Mouse (Mus musculus): Measurements from ENCODE around the gene Racgap1. TPM values are rescaled to one million over a fixed set of nuclear protein-coding genes. Genes with fewer than 3 reads are reported as not detected.
A peak's percentile ranks its signal among the peaks of the same experiment; 100 is the strongest.

The Racgap1 gene
- polyA plus RNA-seq, 1 experiment from 2014 or later, result 7.5 TPM

DNA sequence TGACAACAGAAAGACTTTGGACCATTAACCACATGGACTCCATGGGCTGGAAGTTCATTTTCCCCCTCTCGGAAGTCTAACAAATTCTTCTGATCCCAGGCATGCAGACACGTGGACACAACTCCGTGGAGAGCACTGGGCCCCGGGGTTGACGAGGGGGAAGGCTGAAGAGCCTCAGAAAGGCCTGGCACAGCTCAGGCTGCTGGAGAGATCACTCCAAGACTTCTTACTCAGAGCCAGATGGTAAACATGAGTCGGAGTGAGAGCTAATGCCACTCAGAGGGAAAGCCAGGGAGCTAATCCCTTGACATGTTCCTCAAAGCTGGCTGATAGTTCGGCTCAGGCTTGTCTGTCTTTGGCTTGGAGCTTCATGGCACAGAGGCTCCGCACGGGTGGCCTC, 36.2 kb downstream of the Racgap1 start:
- peak; percentile 84 for DNase-seq (ENCODE audit: low spot score)
- Histone ChIP-seq H3K4me2 (replicated peaks; ENCODE audit: low read depth, low read length) (peak overlapping the region; percentile 6; the same call in 1 of the 2 replicates), H3K9me3 (ENCODE audit: low read length) (no peaks in the 10 kb centered on the region), H3K9ac (replicated peaks; ENCODE audit: low read depth) (no peak overlapping the region), H3K27me3 (replicated peaks; ENCODE audit: insufficient read depth, low read length) (no peaks in the 10 kb centered on the region), H3K4me1 (ENCODE audit: insufficient read depth, low read depth, low read length) (peaks cover 6% of the 10 kb centered on the region), H3K36me3 (ENCODE audit: insufficient read depth, low read length) (no peaks in the 10 kb centered on the region), H3K4me3 (ENCODE audit: low read depth, low read length) (no peak overlapping the region), H3K27ac (ENCODE audit: low read length) (0 out of 2 replicates have a peak overlapping the region, but pooled peaks have one; percentile 1)
- WGBS, result 27% methylated on average over 9 of the region's 9 CpGs
- ATAC-seq, result peak; percentile 90
- TF ChIP-seq EP300 (IDR thresholded peaks at IDR 0.05) (0 out of 2 replicates have a peak, but pooled peaks have one; percentile 38), CTCF (IDR thresholded peaks at IDR 0.05) (no peak)

DNA sequence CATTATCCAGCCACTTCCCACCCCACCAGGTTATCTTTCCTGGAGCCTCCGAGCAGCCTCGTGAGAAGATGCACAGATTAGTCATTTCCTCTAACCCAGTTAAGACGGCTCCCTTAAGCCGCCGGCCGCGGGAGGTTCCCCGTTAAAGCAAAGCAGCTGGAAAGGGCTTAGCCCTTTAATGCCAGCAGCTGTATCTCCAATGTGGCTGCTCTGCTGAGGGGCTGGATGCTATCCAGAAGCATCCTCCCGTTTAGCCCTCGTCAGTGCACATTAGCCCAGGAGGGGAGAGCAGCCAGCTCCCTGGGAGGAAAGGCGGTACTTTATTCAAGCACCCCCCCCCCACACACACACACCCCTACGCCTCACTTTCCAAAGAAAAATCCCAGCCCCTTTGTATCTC, 36.7 kb downstream of the Racgap1 start:
- H3K36me3 ChIP-seq (ENCODE audit: insufficient read depth, low read length), result no peaks in the 10 kb centered on the region
- no peaks in the 10 kb centered on the region for H3K9me3 ChIP-seq (ENCODE audit: low read length)
- no peak overlapping the region for H3K27ac ChIP-seq (ENCODE audit: low read length)
- no peaks in the 10 kb centered on the region for H3K27me3 ChIP-seq (replicated peaks; ENCODE audit: insufficient read depth, low read length)
- no peak for TF ChIP-seq EP300 (IDR thresholded peaks at IDR 0.05)
- no peak for TF ChIP-seq CTCF (IDR thresholded peaks at IDR 0.05)
- DNase-seq (ENCODE audit: low spot score) (peak; percentile 53), ATAC-seq (peak; percentile 67)
- no peak overlapping the region for H3K4me3 ChIP-seq (ENCODE audit: low read depth, low read length)
- peaks cover 6% of the 10 kb centered on the region for H3K4me1 ChIP-seq (ENCODE audit: insufficient read depth, low read depth, low read length)
- no peak overlapping the region for H3K9ac ChIP-seq (replicated peaks; ENCODE audit: low read depth)
- 6% methylated on average over 12 of the region's 12 CpGs for WGBS
- H3K4me2 ChIP-seq (replicated peaks; ENCODE audit: low read depth, low read length), result peak overlapping the region; percentile 6; the same call in 1 of the 2 replicates

- Histone ChIP-seq H3K9me3 (ENCODE audit: low read length) (no peaks in the 10 kb centered on the region), H3K4me3 (ENCODE audit: low read depth, low read length) (no peak overlapping the region), H3K27ac (ENCODE audit: low read length) (no peak overlapping the region), H3K9ac (replicated peaks; ENCODE audit: low read depth) (no peak overlapping the region), H3K4me2 (replicated peaks; ENCODE audit: low read depth, low read length) (0 out of 2 replicates have a peak overlapping the region, but pooled peaks have one; percentile 6), H3K4me1 (ENCODE audit: insufficient read depth, low read depth, low read length) (peaks cover 6% of the 10 kb centered on the region), H3K27me3 (replicated peaks; ENCODE audit: insufficient read depth, low read length) (no peaks in the 10 kb centered on the region), H3K36me3 (ENCODE audit: insufficient read depth, low read length) (no peaks in the 10 kb centered on the region)
- 62% methylated on average over 13 of the region's 13 CpGs for WGBS
- no peak for TF ChIP-seq EP300 (IDR thresholded peaks at IDR 0.05)
- no peak for TF ChIP-seq CTCF (IDR thresholded peaks at IDR 0.05)
- ATAC-seq (peak; percentile 55; the same call in 1 of the 2 replicates), DNase-seq (ENCODE audit: low spot score) (peak; percentile 50)
Observed at GRCm38 (mm10) chr15:99614273-99614672, 37.2 kb downstream of the Racgap1 start.

DNA sequence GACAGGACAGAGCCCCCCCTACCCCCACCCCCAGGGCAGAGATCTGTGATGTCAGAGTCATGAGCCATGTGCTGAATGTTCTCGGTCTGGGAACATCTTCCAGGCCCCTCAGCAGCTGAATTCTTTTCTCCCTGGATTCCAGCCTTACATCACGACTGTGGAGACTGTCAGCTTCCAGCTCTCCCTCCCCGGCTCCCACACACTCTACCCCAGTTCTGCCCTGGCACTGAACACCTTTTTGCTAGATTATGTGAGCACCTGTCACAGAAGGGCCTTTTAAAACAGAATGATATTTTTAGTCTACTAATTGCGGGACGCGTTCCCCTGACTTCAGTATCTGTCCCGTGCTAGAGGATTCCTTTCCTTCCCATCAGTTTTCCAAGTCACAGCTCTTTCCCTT, 39.9 kb downstream of the Racgap1 start:
- 60% methylated on average over 7 of the region's 7 CpGs for WGBS
- Histone ChIP-seq H3K27me3 (replicated peaks; ENCODE audit: insufficient read depth, low read length) (no peaks in the 10 kb centered on the region), H3K4me3 (ENCODE audit: low read depth, low read length) (no peak overlapping the region), H3K4me1 (ENCODE audit: insufficient read depth, low read depth, low read length) (peaks cover 6% of the 10 kb centered on the region), H3K4me2 (replicated peaks; ENCODE audit: low read depth, low read length) (no peak overlapping the region), H3K9me3 (ENCODE audit: low read length) (no peaks in the 10 kb centered on the region), H3K36me3 (ENCODE audit: insufficient read depth, low read length) (no peaks in the 10 kb centered on the region), H3K27ac (ENCODE audit: low read length) (no peak overlapping the region), H3K9ac (replicated peaks; ENCODE audit: low read depth) (no peak overlapping the region)
- ATAC-seq (no peak), DNase-seq (ENCODE audit: low spot score) (no peak)
- no peak for TF ChIP-seq CTCF (IDR thresholded peaks at IDR 0.05)
- TF ChIP-seq EP300 (IDR thresholded peaks at IDR 0.05), result no peak

DNA sequence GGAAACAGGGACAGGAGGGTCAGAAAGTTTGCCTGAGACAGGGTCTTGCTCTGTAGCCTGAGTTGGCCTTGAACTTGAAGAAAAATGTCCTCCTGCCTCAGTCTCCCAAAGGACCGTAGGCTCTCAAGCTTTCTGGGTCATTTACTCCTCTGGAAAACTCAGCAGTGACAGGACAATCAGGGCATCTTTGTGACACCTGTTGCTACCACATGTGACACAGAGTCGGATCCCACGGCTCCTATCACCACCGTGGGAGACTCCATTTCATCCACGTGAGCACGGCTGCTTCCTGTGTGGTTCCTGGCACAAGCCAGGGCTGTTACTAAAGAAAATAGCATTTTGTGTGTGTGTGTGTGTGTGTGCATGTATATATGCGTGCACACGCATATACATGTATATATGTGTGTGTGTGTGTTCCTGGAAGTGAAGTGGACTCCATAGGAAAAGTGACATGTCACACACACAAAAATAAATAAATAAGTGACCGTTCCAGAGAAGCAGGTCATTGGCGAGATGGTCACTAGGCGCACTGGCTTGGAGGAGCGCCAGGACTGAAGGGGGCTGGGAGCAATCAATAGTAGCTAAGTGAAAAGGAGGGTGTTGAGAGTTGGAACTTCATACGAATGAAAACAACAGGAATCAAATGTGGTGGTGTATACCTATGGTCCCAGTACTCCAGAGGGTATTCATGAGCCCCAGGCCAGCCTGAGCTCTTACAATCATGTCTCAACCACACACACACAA, 42.9 kb downstream of the Racgap1 start:
- no peaks in the 10 kb centered on the region for H3K9me3 ChIP-seq (ENCODE audit: low read length)
- WGBS, result 74% methylated on average over 13 of the region's 13 CpGs
- ATAC-seq, result no peak
- no peak overlapping the region for H3K27ac ChIP-seq (ENCODE audit: low read length)
- H3K4me1 ChIP-seq (ENCODE audit: insufficient read depth, low read depth, low read length), result no peaks in the 10 kb centered on the region
- H3K4me3 ChIP-seq (ENCODE audit: low read depth, low read length), result no peak overlapping the region
- no peak for DNase-seq (ENCODE audit: low spot score)
- no peak for TF ChIP-seq CTCF (IDR thresholded peaks at IDR 0.05)
- no peak for TF ChIP-seq EP300 (IDR thresholded peaks at IDR 0.05)
- no peak overlapping the region for H3K9ac ChIP-seq (replicated peaks; ENCODE audit: low read depth)
- H3K4me2 ChIP-seq (replicated peaks; ENCODE audit: low read depth, low read length), result no peak overlapping the region
- no peaks in the 10 kb centered on the region for H3K36me3 ChIP-seq (ENCODE audit: insufficient read depth, low read length)
- no peaks in the 10 kb centered on the region for H3K27me3 ChIP-seq (replicated peaks; ENCODE audit: insufficient read depth, low read length)

DNA sequence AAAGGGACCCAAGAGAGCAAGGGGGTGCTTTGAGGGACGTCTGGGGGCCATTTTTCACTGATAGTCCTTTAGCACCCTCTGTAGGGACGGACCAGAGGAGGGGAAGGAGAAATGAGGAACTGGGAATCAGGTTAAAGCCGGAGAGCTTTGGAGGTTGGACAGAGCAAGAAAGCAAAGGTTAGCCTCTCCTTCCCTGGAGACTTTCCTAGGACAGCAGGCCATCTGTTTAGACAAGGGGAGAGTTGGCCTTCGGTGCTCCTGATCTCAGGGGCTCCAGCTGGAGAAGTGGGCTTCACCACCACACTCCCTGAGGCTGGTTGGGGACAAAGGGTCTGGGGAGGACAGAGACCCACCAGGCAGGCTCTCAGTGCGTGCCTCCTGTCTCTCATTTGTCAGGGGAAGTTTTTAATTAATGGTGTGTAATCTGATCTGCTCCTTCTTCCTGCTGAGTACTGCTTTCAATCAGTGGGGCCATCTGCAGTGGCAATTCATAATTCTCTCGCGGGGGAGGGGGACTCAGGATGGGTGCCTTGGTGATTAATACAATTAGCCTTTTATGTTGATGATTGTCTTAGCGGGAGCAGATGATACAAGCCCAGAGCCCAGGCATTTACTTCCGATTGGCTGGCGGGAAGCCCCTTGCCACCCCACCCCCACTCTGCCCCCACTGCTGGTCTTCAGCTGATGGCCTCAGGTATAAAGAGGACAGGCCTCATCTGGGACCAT, 43.9 kb downstream of the Racgap1 start:
- Histone ChIP-seq H3K27me3 (replicated peaks; ENCODE audit: insufficient read depth, low read length) (no peaks in the 10 kb centered on the region), H3K36me3 (ENCODE audit: insufficient read depth, low read length) (no peaks in the 10 kb centered on the region), H3K4me2 (replicated peaks; ENCODE audit: low read depth, low read length) (no peak overlapping the region), H3K4me1 (ENCODE audit: insufficient read depth, low read depth, low read length) (no peaks in the 10 kb centered on the region), H3K9ac (replicated peaks; ENCODE audit: low read depth) (no peak overlapping the region), H3K9me3 (ENCODE audit: low read length) (no peaks in the 10 kb centered on the region), H3K27ac (ENCODE audit: low read length) (no peak overlapping the region), H3K4me3 (ENCODE audit: low read depth, low read length) (no peak overlapping the region)
- no peak for TF ChIP-seq CTCF (IDR thresholded peaks at IDR 0.05)
- no peak for TF ChIP-seq EP300 (IDR thresholded peaks at IDR 0.05)
- ATAC-seq (no peak), DNase-seq (ENCODE audit: low spot score) (no peak)
- WGBS, result 32% methylated on average over 10 of the region's 10 CpGs

All from lung, postnatal 0 days (tissue).